Mouse (Mus musculus) kidney, postnatal 36 days (tissue): Measurements from ENCODE around the gene N6amt1.

ENCODE experiments used
- DNase-seq, 2 experiments: peaks; one replicate each; pipeline ENCODE4 v3.0.0; 2021 to 2022; ENCODE audit warnings: mixed read lengths in 2 of 2

N6amt1 gene

DNA sequence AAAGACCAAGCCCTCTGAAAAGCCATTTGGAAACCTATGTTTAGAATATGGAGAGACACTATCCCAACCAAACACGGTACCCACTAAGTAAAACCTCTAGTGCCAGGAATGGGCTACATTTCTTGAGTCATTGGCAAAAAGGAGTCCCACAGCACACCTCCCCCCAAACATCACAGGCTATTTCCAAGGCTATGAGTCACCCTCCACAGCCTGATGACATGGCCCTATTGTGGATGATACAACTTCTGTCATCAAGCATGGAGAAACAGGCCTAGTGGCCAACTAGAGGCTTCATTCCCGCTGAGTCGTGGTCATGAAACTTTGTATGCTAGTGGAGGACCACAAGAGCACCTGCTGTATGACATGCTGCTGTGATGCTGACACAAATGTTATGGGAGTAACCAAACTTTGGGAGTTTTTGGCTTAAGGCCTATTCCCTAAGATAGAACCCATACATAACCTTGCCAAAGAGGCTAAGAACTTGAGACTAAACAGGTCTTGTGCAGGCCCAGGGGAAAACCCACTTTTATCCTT is 33.5 kb downstream of the N6amt1 start:
- no peak for DNase-seq

DNA sequence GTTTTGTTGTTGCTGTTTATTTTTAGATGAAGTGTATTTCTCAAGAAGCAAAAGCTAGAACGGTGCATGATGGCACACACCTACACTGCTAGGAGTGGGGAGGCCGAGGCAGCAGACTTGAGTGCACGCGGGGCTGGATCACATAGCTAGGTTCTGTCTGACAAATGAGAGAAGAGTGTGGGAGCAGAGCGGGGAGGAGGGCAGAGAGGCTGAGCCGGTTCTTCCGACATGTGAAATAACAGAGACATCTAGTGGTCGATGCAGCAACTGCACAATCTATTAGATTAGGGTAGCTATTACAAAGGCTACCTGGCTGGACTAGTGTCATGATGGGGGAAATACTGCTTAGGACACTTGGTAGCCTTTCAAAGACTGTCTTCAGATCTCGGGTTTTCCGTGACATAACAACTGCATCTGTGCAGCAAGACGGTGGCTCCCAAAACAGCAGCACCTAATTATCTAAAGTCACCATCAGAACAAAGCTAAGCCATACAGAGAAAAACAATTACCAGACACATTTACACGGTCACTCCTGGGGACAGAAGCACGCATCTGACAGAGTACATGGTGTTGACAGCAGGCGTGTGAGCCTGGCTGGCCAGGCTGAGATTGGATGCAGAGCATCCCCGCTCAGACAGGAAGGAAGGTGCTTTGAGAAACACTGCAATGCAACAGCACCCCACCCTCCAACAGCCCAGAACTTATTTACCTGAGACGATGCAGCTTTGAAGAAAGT is 40.0 kb downstream of the N6amt1 start:
- DNase-seq: peak; percentile 77 to 82

DNA sequence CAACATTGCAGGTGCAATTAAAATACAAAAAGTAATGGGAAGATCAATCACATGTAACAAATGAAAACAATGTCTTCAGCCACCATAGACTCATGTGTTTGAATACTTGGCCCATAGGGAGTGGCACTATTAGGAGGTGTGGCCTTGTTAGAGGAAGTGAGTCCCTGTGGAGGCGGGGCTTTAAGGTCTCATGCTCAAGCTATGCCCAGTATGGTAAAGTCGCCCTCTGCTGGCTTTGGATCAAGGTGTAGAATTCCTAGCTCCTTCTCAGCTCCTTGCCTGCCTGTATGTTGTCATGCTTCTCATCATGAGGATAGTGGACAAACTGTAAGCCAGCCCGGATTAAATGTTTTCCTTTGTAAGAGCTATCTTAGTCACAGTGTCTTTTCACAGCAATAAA is 51.0 kb downstream of the N6amt1 start:
- peak; percentile 29 to 45 for DNase-seq
